Mouse (Mus musculus): ENCODE measurements around the gene Enam. TPM values are rescaled to one million over a fixed set of nuclear protein-coding genes. Genes with fewer than 3 reads are reported as not detected.

The Enam gene
- polyA plus RNA-seq (2015; fragmentation: Nextera tagmentation; extraction: Ambion mirVana): not detected in 2 replicates

DNA sequence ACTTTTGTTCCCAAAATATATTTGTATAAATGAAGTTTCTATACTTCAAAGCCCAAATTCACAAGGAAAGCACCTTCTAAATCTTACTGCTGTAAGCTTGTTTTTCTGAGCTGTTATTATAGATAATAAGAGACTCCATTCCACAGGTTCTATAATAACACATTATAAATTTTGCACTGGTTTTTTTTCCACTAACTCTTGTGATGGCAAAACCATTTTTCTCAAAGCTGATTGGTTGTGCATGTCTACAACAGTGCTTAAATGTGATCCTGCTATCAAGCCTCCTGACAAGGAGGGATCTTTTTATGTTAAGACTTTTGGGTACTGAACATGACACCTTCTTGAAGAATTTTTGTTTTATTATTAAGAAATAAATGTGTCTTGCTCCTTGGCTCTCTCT is at the start of gene Enam:
Enam (plus strand) TSS at position 301 of the 400 bp plus-strand sequence.
- no peaks in the 10 kb centered on the region for H3K9me3 ChIP-seq
- H3K27ac ChIP-seq: no peak within 1 kb of the TSS
- H3K4me2 ChIP-seq: no peak within 1 kb of the TSS
- no peak for ATAC-seq (ENCODE audit: insufficient read depth, low FRiP score, low read depth)
- H3K27me3 ChIP-seq (replicated peaks): no peaks in the 10 kb centered on the region
- no peak within 1 kb of the TSS for H3K4me3 ChIP-seq (replicated peaks)
- H3K4me1 ChIP-seq: no peaks in the 10 kb centered on the region
- no peaks in the 10 kb centered on the region for H3K36me3 ChIP-seq
- H3K9ac ChIP-seq: no peak within 1 kb of the TSS

DNA sequence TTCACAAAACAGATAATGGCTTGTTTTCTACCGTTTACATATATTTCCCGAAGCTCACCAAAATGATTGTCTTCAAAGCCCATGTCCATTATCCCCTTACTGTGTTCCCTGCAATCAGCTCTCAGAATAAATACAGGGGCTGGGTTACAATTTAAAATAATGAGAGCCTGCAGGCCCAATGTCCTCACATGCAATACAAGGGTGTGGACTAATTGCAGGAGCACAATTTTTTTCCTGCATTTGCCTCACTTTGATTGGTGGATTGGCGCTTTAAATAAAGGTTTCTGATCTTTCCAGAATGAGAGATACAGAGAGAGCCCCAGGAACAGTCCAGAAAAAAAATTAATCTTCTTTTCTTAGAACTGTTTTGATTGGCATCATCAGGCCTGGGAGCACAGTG is 32.1 kb upstream of the Enam start, which contains the start of gene Ambn:
Ambn (plus strand) TSS at position 301 of the 400 bp plus-strand sequence.
- H3K4me2 ChIP-seq: no peak within 1 kb of the TSS
- H3K4me3 ChIP-seq (replicated peaks): no peak within 1 kb of the TSS
- H3K9me3 ChIP-seq: no peaks in the 10 kb centered on the region
- no peaks in the 10 kb centered on the region for H3K27me3 ChIP-seq (replicated peaks)
- no peak within 1 kb of the TSS for H3K27ac ChIP-seq
- H3K9ac ChIP-seq: no peak within 1 kb of the TSS
- H3K36me3 ChIP-seq: no peaks in the 10 kb centered on the region
- no peaks in the 10 kb centered on the region for H3K4me1 ChIP-seq
- no peak for ATAC-seq (ENCODE audit: insufficient read depth, low FRiP score, low read depth)
- 72% methylated on average over 3 of the region's 3 CpGs for WGBS

DNA sequence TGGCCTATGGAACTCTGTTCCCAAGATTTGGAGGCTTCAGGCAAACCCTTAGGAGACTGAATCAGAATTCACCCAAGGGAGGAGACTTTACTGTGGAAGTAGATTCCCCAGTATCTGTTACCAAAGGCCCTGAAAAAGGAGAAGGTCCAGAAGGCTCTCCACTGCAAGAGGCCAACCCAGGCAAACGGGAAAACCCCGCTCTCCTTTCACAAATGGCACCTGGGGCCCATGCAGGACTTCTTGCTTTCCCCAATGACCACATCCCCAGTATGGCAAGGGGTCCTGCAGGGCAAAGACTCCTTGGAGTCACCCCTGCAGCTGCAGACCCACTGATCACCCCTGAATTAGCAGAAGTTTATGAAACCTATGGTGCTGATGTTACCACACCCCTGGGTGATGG is 20.3 kb upstream of the Enam start:
- no peaks in the 10 kb centered on the region for H3K4me1 ChIP-seq
- no peaks in the 10 kb centered on the region for H3K27me3 ChIP-seq (replicated peaks)
- no peak overlapping the region for H3K4me3 ChIP-seq (replicated peaks)
- ATAC-seq (ENCODE audit: insufficient read depth, low FRiP score, low read depth): no peak
- H3K9ac ChIP-seq: no peak overlapping the region
- no peaks in the 10 kb centered on the region for H3K9me3 ChIP-seq
- H3K36me3 ChIP-seq: no peaks in the 10 kb centered on the region
- 71% methylated on average over 2 of the region's 2 CpGs for WGBS
- H3K27ac ChIP-seq: no peak overlapping the region
- H3K4me2 ChIP-seq: no peak overlapping the region

- Histone ChIP-seq H3K36me3 (no peaks in the 10 kb centered on the region), H3K27me3 (replicated peaks) (no peaks in the 10 kb centered on the region), H3K9me3 (no peaks in the 10 kb centered on the region), H3K9ac (no peak overlapping the region), H3K4me2 (no peak overlapping the region), H3K27ac (no peak overlapping the region), H3K4me1 (no peaks in the 10 kb centered on the region), H3K4me3 (replicated peaks) (no peak overlapping the region)
- ATAC-seq (ENCODE audit: insufficient read depth, low FRiP score, low read depth): no peak
- 92% methylated on average over 4 of the region's 4 CpGs for WGBS
These were observed 18.7 kb upstream of the Enam start for GRCm38 (mm10) chr5:88468807-88469704.

GRCm38 (mm10) chr5:88489004-88489403 is 1.2 kb downstream of the Enam start:
- no peak overlapping the region for H3K4me2 ChIP-seq
- H3K4me1 ChIP-seq: no peaks in the 10 kb centered on the region
- no peak for ATAC-seq (ENCODE audit: insufficient read depth, low FRiP score, low read depth)
- H3K9ac ChIP-seq: no peak overlapping the region
- 55% methylated on average over 2 of the region's 2 CpGs for WGBS
- H3K36me3 ChIP-seq: no peaks in the 10 kb centered on the region
- H3K4me3 ChIP-seq (replicated peaks): no peak overlapping the region
- H3K9me3 ChIP-seq: no peaks in the 10 kb centered on the region
- no peak overlapping the region for H3K27ac ChIP-seq
- H3K27me3 ChIP-seq (replicated peaks): no peaks in the 10 kb centered on the region

DNA sequence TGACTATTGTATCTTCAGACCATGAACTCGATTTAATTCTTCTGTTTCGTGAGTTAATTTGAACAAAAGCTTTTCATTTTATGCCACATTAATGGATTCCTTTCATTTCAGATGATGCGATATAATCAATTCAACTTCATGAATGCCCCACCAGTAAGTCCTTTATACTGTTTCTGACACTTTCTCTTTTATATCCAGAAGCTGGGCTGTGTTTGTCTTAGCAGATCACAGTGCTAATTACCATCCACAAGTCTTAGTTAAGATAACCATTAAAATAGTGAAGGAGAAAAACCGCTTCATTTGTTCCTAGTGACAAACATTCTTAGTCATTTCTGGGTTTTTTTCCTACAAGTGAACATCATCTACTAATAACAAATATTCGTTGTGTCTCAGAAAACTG is 3.3 kb downstream of the Enam start:
- Histone ChIP-seq H3K4me2 (no peak overlapping the region), H3K4me1 (no peaks in the 10 kb centered on the region), H3K4me3 (replicated peaks) (no peak overlapping the region), H3K9me3 (no peaks in the 10 kb centered on the region), H3K27ac (no peak overlapping the region), H3K9ac (no peak overlapping the region), H3K27me3 (replicated peaks) (no peaks in the 10 kb centered on the region), H3K36me3 (no peaks in the 10 kb centered on the region)
- WGBS: 83% methylated on average over 5 of the region's 5 CpGs
- ATAC-seq (ENCODE audit: insufficient read depth, low FRiP score, low read depth): no peak

GRCm38 (mm10) chr5:88499781-88500180 is 12.0 kb downstream of the Enam start:
- whole genome bisulfite sequencing: 77% methylated on average over 3 of the region's 3 CpGs
- no peak for ATAC-seq (ENCODE audit: insufficient read depth, low FRiP score, low read depth)

DNA sequence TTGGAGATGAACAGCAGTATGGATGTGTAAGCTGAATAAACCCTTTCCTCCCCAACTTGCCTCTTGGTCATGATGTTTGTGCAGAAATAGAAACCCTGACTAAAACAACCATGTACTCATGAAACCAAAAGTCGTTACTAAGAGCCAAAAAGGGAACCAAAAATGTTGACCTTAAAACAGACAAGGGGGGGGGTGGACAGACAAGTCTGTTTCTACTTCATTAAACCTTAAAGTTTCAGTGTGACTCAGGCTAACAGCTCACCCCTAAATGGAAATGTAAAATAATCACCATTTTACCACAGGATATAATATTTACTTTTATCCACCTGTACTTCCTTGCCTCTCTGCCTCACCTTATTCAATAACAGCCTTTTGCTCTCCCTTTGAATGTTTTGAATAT is 20.8 kb downstream of the Enam start:
- Histone ChIP-seq H3K4me2 (no peak overlapping the region), H3K9me3 (no peaks in the 10 kb centered on the region), H3K9ac (no peak overlapping the region), H3K4me3 (replicated peaks) (no peak overlapping the region), H3K36me3 (no peaks in the 10 kb centered on the region), H3K27me3 (replicated peaks) (no peaks in the 10 kb centered on the region), H3K27ac (no peak overlapping the region), H3K4me1 (no peaks in the 10 kb centered on the region)
- no peak for ATAC-seq (ENCODE audit: insufficient read depth, low FRiP score, low read depth)
- WGBS: 57% methylated on average over 1 of the region's 1 CpGs

More at GRCm38 (mm10) chr5:88499781-88500180, 12.0 kb downstream of the Enam start:
- Histone ChIP-seq H3K27me3 (replicated peaks) (no peaks in the 10 kb centered on the region), H3K4me2 (no peak overlapping the region), H3K9ac (no peak overlapping the region), H3K36me3 (no peaks in the 10 kb centered on the region), H3K4me3 (replicated peaks) (no peak overlapping the region), H3K9me3 (no peaks in the 10 kb centered on the region), H3K27ac (no peak overlapping the region), H3K4me1 (no peaks in the 10 kb centered on the region)

GRCm38 (mm10) chr5:88508990-88509389 is 21.2 kb downstream of the Enam start:
- Histone ChIP-seq H3K27ac (no peak overlapping the region), H3K36me3 (no peaks in the 10 kb centered on the region), H3K4me2 (no peak overlapping the region), H3K4me3 (replicated peaks) (no peak overlapping the region), H3K9me3 (no peaks in the 10 kb centered on the region), H3K4me1 (no peaks in the 10 kb centered on the region), H3K27me3 (replicated peaks) (no peaks in the 10 kb centered on the region), H3K9ac (no peak overlapping the region)
- ATAC-seq (ENCODE audit: insufficient read depth, low FRiP score, low read depth): no peak
- 86% methylated on average over 1 of the region's 1 CpGs for WGBS

GRCm38 (mm10) chr5:88519232-88519631 is 31.5 kb downstream of the Enam start:
- H3K27ac ChIP-seq: no peak overlapping the region
- no peaks in the 10 kb centered on the region for H3K9me3 ChIP-seq
- no peaks in the 10 kb centered on the region for H3K27me3 ChIP-seq (replicated peaks)
- 3% methylated on average over 2 of the region's 2 CpGs for WGBS
- H3K9ac ChIP-seq: no peak overlapping the region
- no peaks in the 10 kb centered on the region for H3K36me3 ChIP-seq
- no peaks in the 10 kb centered on the region for H3K4me1 ChIP-seq
- no peak for ATAC-seq (ENCODE audit: insufficient read depth, low FRiP score, low read depth)
- H3K4me2 ChIP-seq: no peak overlapping the region
- no peak overlapping the region for H3K4me3 ChIP-seq (replicated peaks)

DNA sequence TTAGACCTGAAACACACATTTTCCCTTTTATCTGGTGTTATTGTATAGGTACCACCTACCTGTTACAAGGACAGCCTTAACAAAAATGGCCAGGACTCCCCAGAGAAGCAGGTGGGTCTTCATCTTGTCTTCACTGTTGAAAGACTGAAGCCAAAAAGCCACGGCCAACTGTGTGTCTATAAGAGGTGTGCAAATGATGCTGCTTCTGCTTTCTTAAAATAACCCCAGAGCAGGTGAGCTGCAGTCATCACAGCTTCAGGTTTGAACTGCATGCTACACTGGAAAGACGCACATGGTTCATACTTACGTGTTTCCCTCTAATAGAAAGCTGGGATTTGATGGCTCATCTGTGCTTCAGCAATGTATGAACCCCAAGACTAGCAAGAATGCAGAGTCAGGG is 39.9 kb downstream of the Enam start, which contains the start of gene Jchain:
Jchain (minus strand) TSS at position 235 of the 400 bp plus-strand sequence.
- Histone ChIP-seq H3K4me1 (no peaks in the 10 kb centered on the region), H3K4me3 (replicated peaks) (no peak within 1 kb of the TSS), H3K9me3 (no peaks in the 10 kb centered on the region), H3K36me3 (no peaks in the 10 kb centered on the region), H3K4me2 (no peak within 1 kb of the TSS), H3K27me3 (replicated peaks) (no peaks in the 10 kb centered on the region), H3K27ac (no peak within 1 kb of the TSS), H3K9ac (no peak within 1 kb of the TSS)
- ATAC-seq (ENCODE audit: insufficient read depth, low FRiP score, low read depth): no peak
- 83% methylated on average over 3 of the region's 3 CpGs for WGBS

GRCm38 (mm10) chr5:88530908-88531307 is 43.1 kb downstream of the Enam start:
- Histone ChIP-seq H3K4me1 (no peaks in the 10 kb centered on the region), H3K27me3 (replicated peaks) (no peaks in the 10 kb centered on the region), H3K4me3 (replicated peaks) (no peak overlapping the region), H3K36me3 (no peaks in the 10 kb centered on the region), H3K27ac (peak overlapping the region; percentile 36), H3K9me3 (no peaks in the 10 kb centered on the region), H3K4me2 (no peak overlapping the region), H3K9ac (no peak overlapping the region)
- no peak for ATAC-seq (ENCODE audit: insufficient read depth, low FRiP score, low read depth)
- WGBS: 59% methylated on average over 1 of the region's 1 CpGs
